Mouse (Mus musculus) midbrain, postnatal 0 days (tissue): Measurements from ENCODE around the gene Lrch3. TPM values are rescaled to one million over a fixed set of nuclear protein-coding genes. Genes with fewer than 3 reads are reported as not detected.

ENCODE experiments used
- ATAC-seq: fragments of 200-750 bp; cut with Nextera tagmentation; 2 replicates; pipeline ENCODE4 v1.8.0; 2017; ENCODE audit warnings: moderate number of reproducible peaks, mild to moderate bottlenecking, moderate TSS enrichment, moderate library complexity; ENCODE audit not compliant: low FRiP score
- DNase-seq: peaks from one replicate; pipeline ENCODE4 v3.0.0-alpha.2; 2015; ENCODE audit warnings: low spot score
- H3K27ac ChIP-seq: fragments of 300-500 bp; sonication (generic); 2 replicates; pipeline ENCODE4 v1.5.1; 2014; ENCODE audit warnings: low read depth, mild to moderate bottlenecking, low read length, mixed read lengths
- H3K27me3 ChIP-seq: fragments of 300-500 bp; sonication (generic); 2 replicates; pipeline ENCODE4 v1.6.1; 2014; ENCODE audit warnings: low read length, control low read depth, mixed read lengths; ENCODE audit not compliant: insufficient read depth
- H3K36me3 ChIP-seq: fragments of 300-500 bp; sonication (generic); 2 replicates; pipeline ENCODE4 v1.6.1; 2014; ENCODE audit warnings: low read length, control low read depth, mixed read lengths; ENCODE audit not compliant: insufficient read depth
- H3K4me1 ChIP-seq: fragments of 300-500 bp; sonication (generic); 2 replicates; pipeline ENCODE4 v1.6.1; 2014; ENCODE audit warnings: mild to moderate bottlenecking, control low read depth, antibody characterized with exemption, low read length, mixed read lengths; ENCODE audit not compliant: insufficient read depth
- H3K4me2 ChIP-seq: fragments of 300-500 bp; sonication (generic); 2 replicates; pipeline ENCODE4 v1.6.1; 2014; ENCODE audit warnings: low read depth, mild to moderate bottlenecking, low read length, mixed read lengths; ENCODE audit not compliant: poor library complexity, severe bottlenecking
- H3K4me3 ChIP-seq: fragments of 300-500 bp; sonication (generic); 2 replicates; pipeline ENCODE4 v1.5.1; 2014; ENCODE audit warnings: low read depth, mild to moderate bottlenecking, low read length, moderate library complexity
- H3K9ac ChIP-seq: fragments of 300-500 bp; sonication (generic); replicated peaks from 2 replicates; pipeline ENCODE4 v1.6.1; 2014; ENCODE audit warnings: mild to moderate bottlenecking, low read length, moderate library complexity, mixed read lengths; ENCODE audit not compliant: poor library complexity, severe bottlenecking
- H3K9me3 ChIP-seq: fragments of 300-500 bp; sonication (generic); 2 replicates; pipeline ENCODE4 v1.6.1; 2016; ENCODE audit warnings: low read length, control low read depth
- CTCF ChIP-seq: IDR thresholded peaks from 2 replicates; pipeline ENCODE4 v1.5.1; 2016; ENCODE audit warnings: antibody characterized with exemption, mild to moderate bottlenecking
- WGBS: fragments of 180-500 bp; shearing (Covaris S2); extraction: QIAGEN DNeasy Blood & Tissue Kit; methylation state at CpG from one replicate; pipeline ENCODE4 v1.1.7; 2014; 5-methylcytosine and 5-hydroxymethylcytosine counted together
- polyA plus RNA-seq: library from polyadenylated mRNA; unstranded; fragments of >200 nt; fragmentation: Nextera tagmentation; extraction: Ambion mirVana; gene quantifications from 2 replicates; pipeline ENCODE4 v1.2.1, GENCODE M21; 2015
- total RNA-seq: library from RNA; depleted of rRNA; stranded (reverse); fragments of >200 nt; gene quantifications from 2 replicates; pipeline ENCODE4 v1.2.3, GENCODE M21; 2014

Gene Lrch3
- total and polyA plus RNA-seq, 2 experiments from 2014 or later, result 25.3 to 38.9 TPM

DNA sequence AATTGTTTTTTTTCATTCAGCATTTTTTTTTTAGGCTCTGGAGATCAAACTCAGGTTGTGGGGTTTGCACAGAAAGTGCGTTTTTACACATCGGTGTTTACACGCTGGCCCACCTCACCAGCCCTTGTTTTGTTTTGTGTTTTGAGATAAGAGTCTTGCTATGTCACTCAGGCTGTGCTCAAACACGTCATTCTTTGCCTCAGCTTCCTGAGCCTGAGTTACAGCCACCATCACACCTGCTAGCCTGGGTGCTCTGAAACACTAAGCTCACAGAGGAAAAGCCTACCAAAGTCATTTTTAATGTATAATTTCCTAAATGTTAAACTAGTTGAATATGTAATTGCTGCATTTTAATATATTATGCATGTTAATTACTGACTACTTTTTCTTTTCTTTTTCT lies 67.5 kb downstream of the Lrch3 start:
- Histone ChIP-seq H3K4me2 (no peak overlapping the region), H3K9me3 (no peaks in the 10 kb centered on the region), H3K27ac (no peak overlapping the region), H3K4me1 (no peaks in the 10 kb centered on the region), H3K4me3 (no peak overlapping the region), H3K9ac (no peak overlapping the region), H3K36me3 (peaks cover 20% of the 10 kb centered on the region), H3K27me3 (no peaks in the 10 kb centered on the region)
- ATAC-seq (no peak), DNase-seq (no peak)
- WGBS, result 94% methylated on average over 4 of the region's 4 CpGs
- no peak for TF ChIP-seq CTCF

DNA sequence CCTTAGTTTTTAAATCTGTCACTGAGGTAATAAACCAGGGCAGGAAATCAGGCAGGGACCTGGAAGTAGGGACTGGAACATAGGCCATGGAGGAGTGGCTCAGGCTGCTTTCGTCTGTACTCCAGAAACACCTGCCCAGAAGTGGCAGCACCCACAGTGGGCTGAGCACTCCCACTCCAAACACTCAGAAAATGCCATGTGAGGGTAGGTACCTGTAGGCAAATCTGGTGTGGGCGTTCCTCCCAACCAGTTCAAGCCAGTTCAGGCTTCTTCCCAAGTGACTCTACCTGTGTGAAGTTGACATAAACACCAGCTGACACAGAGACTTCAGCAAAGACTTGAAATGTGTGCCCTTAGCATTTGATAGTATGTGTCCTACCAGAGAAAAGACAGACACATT lies 70.7 kb downstream of the Lrch3 start:
- WGBS, result 98% methylated on average over 2 of the region's 2 CpGs
- Histone ChIP-seq H3K4me3 (no peak overlapping the region), H3K9me3 (no peaks in the 10 kb centered on the region), H3K4me2 (no peak overlapping the region), H3K27me3 (no peaks in the 10 kb centered on the region), H3K4me1 (no peaks in the 10 kb centered on the region), H3K36me3 (peaks cover 22% of the 10 kb centered on the region), H3K27ac (no peak overlapping the region), H3K9ac (no peak overlapping the region)
- TF ChIP-seq CTCF, result no peak
- ATAC-seq (no peak), DNase-seq (no peak)

DNA sequence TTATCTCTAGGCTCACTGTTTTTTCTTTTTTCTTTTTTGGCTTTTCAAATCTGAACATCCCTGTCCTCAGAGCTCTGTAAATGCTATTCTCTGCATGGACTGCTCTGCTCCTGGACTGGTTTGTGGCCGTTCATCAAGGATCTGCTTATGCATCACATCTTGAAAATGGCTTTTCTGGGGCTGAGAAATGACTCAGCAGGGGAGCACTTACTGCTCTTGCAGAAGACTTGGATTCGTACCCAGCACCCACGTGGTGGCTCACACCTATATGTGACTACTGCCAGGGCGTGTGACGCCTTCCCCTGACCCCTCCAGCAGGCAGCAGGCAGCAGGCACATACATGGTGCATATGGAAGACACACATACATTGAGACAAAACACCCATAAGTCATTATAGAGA lies 78.3 kb downstream of the Lrch3 start:
- H3K4me2 ChIP-seq, result no peak overlapping the region
- ATAC-seq (no peak), DNase-seq (no peak)
- H3K4me1 ChIP-seq, result no peaks in the 10 kb centered on the region
- no peak overlapping the region for H3K4me3 ChIP-seq
- 95% methylated on average over 5 of the region's 5 CpGs for WGBS
- H3K27me3 ChIP-seq, result no peaks in the 10 kb centered on the region
- H3K9ac ChIP-seq, result no peak overlapping the region
- no peak overlapping the region for H3K27ac ChIP-seq
- peaks cover 35% of the 10 kb centered on the region for H3K36me3 ChIP-seq
- no peak for TF ChIP-seq CTCF
- H3K9me3 ChIP-seq, result no peaks in the 10 kb centered on the region

DNA sequence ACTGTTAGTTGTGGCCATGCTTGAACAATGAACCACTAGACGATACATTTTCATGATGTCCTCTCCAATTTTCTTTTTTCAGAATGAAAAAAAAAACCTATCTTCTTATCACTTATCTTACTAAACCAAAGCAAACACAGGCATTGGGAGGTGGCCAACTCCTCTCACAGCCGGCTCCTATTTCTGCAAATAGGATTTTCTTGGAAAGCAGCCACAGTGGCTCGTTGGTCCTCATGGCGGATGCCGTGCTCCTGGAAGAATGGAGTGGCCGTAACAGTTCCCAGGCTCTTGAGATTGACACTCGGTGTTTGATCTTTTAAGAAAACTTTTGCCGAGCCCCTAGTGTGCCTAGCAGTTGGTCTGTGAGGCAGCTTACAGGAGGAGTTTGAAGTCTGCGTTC lies 91.3 kb downstream of the Lrch3 start:
- Histone ChIP-seq H3K9me3 (no peaks in the 10 kb centered on the region), H3K36me3 (peaks cover 36% of the 10 kb centered on the region), H3K4me1 (no peaks in the 10 kb centered on the region), H3K4me3 (no peak overlapping the region), H3K9ac (no peak overlapping the region), H3K27me3 (no peaks in the 10 kb centered on the region), H3K27ac (no peak overlapping the region), H3K4me2 (no peak overlapping the region)
- TF ChIP-seq CTCF, result no peak
- WGBS, result 34% methylated on average over 9 of the region's 9 CpGs
- ATAC-seq, result no peak
- peak; percentile 79 for DNase-seq

DNA sequence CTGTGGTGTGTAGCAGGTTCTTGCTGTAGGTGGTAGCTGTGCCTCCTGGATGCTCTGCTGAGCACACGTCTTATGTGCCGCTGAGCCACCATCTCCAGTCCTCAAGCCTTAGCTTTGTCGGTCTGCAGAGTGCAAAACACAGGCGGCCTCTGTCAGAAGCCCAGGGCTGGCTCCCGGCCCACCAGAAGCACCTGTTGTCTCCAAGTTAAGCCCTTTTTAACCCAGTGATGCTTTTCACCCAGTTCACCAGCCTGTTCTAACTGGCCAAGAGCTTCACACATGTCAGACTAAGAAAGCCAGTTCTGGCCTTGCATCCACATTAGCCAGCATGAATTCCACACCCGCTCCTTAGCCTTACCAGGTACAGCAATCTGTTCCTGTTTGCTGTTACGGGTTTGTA lies 93.0 kb downstream of the Lrch3 start:
- H3K4me3 ChIP-seq, result no peak overlapping the region
- no peak overlapping the region for H3K4me2 ChIP-seq
- no peak overlapping the region for H3K9ac ChIP-seq
- TF ChIP-seq CTCF, result no peak
- H3K36me3 ChIP-seq, result peaks cover 34% of the 10 kb centered on the region
- H3K27ac ChIP-seq, result no peak overlapping the region
- no peaks in the 10 kb centered on the region for H3K27me3 ChIP-seq
- whole genome bisulfite sequencing, result 82% methylated on average over 7 of the region's 7 CpGs
- no peaks in the 10 kb centered on the region for H3K4me1 ChIP-seq
- DNase-seq, result peak; percentile 35
- H3K9me3 ChIP-seq, result no peaks in the 10 kb centered on the region
- no peak for ATAC-seq

DNA sequence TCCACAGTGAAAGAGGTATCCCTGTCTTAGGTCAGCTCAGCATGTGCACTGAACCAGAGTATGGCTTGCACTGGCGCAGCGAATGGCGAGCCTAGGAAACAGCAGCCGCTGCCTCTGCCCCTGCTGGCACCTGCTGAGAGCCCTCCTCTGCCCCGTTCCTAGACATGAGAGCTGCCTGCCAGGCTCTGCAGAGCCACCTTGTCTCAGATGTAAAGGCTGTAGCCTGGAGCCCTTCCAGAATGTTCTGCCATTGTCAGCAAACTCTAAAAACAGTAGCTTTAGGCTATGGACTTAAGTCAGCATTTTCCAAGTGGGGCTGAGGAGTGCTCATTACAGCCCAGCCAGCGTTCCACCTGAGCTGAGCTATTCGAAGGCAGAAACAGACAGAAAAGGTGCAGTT lies 93.5 kb downstream of the Lrch3 start:
- Histone ChIP-seq H3K27me3 (no peaks in the 10 kb centered on the region), H3K9me3 (no peaks in the 10 kb centered on the region), H3K36me3 (peaks cover 38% of the 10 kb centered on the region), H3K4me2 (no peak overlapping the region), H3K4me3 (no peak overlapping the region), H3K27ac (no peak overlapping the region), H3K4me1 (no peaks in the 10 kb centered on the region), H3K9ac (no peak overlapping the region)
- no peak for ATAC-seq
- 71% methylated on average over 7 of the region's 7 CpGs for WGBS
- DNase-seq, result peak; percentile 19
- no peak for TF ChIP-seq CTCF

DNA sequence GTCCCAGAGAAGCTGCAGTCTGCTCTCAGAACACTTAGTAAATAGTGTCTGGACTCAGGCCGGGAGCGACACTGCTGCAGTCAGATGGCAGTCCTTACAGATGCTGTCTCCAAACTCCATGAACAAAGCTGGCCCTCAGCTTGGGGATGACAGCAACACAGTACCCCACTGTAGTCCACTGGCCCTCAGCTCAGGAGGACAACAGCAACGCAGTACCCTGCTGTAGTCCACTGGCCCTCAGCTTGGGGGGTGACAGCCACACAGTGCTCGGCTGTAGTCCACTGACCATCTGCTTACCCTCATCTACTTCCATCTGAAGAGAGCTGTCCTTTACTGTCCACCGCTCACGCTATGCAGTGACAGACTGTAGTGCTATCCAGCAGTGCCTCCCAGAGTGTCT lies 96.3 kb downstream of the Lrch3 start:
- 89% methylated on average over 6 of the region's 6 CpGs for WGBS
- peaks cover 49% of the 10 kb centered on the region for H3K36me3 ChIP-seq
- peak; percentile 17 for DNase-seq
- H3K4me1 ChIP-seq, result no peaks in the 10 kb centered on the region
- no peak overlapping the region for H3K4me3 ChIP-seq
- H3K9me3 ChIP-seq, result no peaks in the 10 kb centered on the region
- H3K27ac ChIP-seq, result no peak overlapping the region
- no peak overlapping the region for H3K4me2 ChIP-seq
- no peak for TF ChIP-seq CTCF
- no peaks in the 10 kb centered on the region for H3K27me3 ChIP-seq
- ATAC-seq, result no peak; the same call in 1 of the 2 replicates
- H3K9ac ChIP-seq, result no peak overlapping the region
